Mouse (Mus musculus): ENCODE measurements at regions not wholly inside any gene's neighbourhood (a gene's known extent, or its start where the extent isn't known, plus 50 kb on each side); places are given as distances from the start of the nearest gene placed in this dataset.

GRCm38 (mm10) chr16:8993521-8994250, 163.8 kb downstream of the 1810013L24Rik start:
- no peak for TF ChIP-seq TBP (conservative IDR thresholded peaks at IDR 0.05; ENCODE audit: low read depth, low read length)
- TF ChIP-seq CTCF (conservative IDR thresholded peaks at IDR 0.05 in 1 of 2, IDR thresholded peaks at IDR 0.05 in 1 of 2; ENCODE audit: low read depth in 2 of 2, low read length in 2 of 2): no peak
- no peak for TF ChIP-seq EP300 (IDR thresholded peaks at IDR 0.05; ENCODE audit: low read length)
- no peak for TF ChIP-seq CHD2 (IDR thresholded peaks at IDR 0.05; ENCODE audit: low read length)
- TF ChIP-seq MXI1 (IDR thresholded peaks at IDR 0.05; ENCODE audit: low read depth, low read length): no peak
- no peak for TF ChIP-seq UBTF (IDR thresholded peaks at IDR 0.05; ENCODE audit: low read depth, low read length)
- TF ChIP-seq MAX (IDR thresholded peaks at IDR 0.05; ENCODE audit: low read length): no peak
- TF ChIP-seq MAFK (IDR thresholded peaks at IDR 0.05; ENCODE audit: insufficient replicate concordance, low read length): no peak
- TF ChIP-seq E2F4 (IDR thresholded peaks at IDR 0.05; ENCODE audit: insufficient replicate concordance, low read depth, low read length): no peak
- TF ChIP-seq ELF1 (IDR thresholded peaks at IDR 0.05; ENCODE audit: low read depth, low read length): no peak
- TF ChIP-seq CHD1 (IDR thresholded peaks at IDR 0.05; ENCODE audit: low read depth, low read length): no peak
- TF ChIP-seq USF1 (IDR thresholded peaks at IDR 0.05; ENCODE audit: low read depth, low read length): no peak
- TF ChIP-seq PAX5 (IDR thresholded peaks at IDR 0.05; ENCODE audit: low read length): no peak
- TF ChIP-seq GABPA (IDR thresholded peaks at IDR 0.05; ENCODE audit: insufficient replicate concordance, low read depth, low read length): no peak
- TF ChIP-seq ZC3H11A (IDR thresholded peaks at IDR 0.05; ENCODE audit: low read depth, low read length): no peak
- no peak for TF ChIP-seq SIN3A (IDR thresholded peaks at IDR 0.05; ENCODE audit: low read length)
- TF ChIP-seq ETS1 (conservative IDR thresholded peaks at IDR 0.05; ENCODE audit: low read depth, low read length): no peak
- TF ChIP-seq BHLHE40 (IDR thresholded peaks at IDR 0.05; ENCODE audit: low read depth, low read length): no peak
- no peak for TF ChIP-seq ZNF384 (IDR thresholded peaks at IDR 0.05; ENCODE audit: low read depth, low read length)
- TF ChIP-seq TCF12 (IDR thresholded peaks at IDR 0.05; ENCODE audit: low read depth, low read length): no peak
- dilution Hi-C loops (cut with MboI; ENCODE audit: extremely low pct_ligation_motif_present, extremely low pct_unique_long_range_greater_than_20kb, low sequenced_read_pairs): no loop called here

GRCm38 (mm10) chr16:8994521-8994920, 164.6 kb downstream of the 1810013L24Rik start:
- Histone ChIP-seq H3K27ac (ENCODE audit: insufficient read depth, low read depth) (no peak overlapping the region), H3K4me1 (ENCODE audit: control insufficient read depth in 1 of 2, insufficient read depth in 2 of 2) (peaks cover 0 to 8% of the 10 kb centered on the region in 2 experiments; a peak in 2 of 4 replicates), H3K36me3 (replicated peaks in 1 of 2; ENCODE audit: control insufficient read depth in 1 of 2, insufficient read depth in 1 of 2, low read length in 1 of 2) (no peaks in the 10 kb centered on the region), H3K27me3 (replicated peaks) (no peaks in the 10 kb centered on the region), H3K9ac (ENCODE audit: insufficient read depth, low read depth) (no peak overlapping the region), H3K4me3 (replicated peaks in 1 of 3; ENCODE audit: low read depth in 2 of 3, low read length in 2 of 3, poor library complexity in 1 of 3) (no peak overlapping the region), H3K9me3 (replicated peaks; ENCODE audit: low read length) (no peaks in the 10 kb centered on the region), H3K79me2 (replicated peaks; ENCODE audit: control insufficient read depth, extremely low read depth, insufficient read depth, poor library complexity, severe bottlenecking) (no peaks in the 10 kb centered on the region), H3K4me2 (ENCODE audit: insufficient read depth, low read depth, poor library complexity, severe bottlenecking) (no peak overlapping the region)
- TF ChIP-seq CHD2 (IDR thresholded peaks at IDR 0.05; ENCODE audit: low read length): no peak
- TF ChIP-seq USF1 (IDR thresholded peaks at IDR 0.05; ENCODE audit: low read depth, low read length): no peak
- TF ChIP-seq MAX (IDR thresholded peaks at IDR 0.05; ENCODE audit: low read length): no peak
- dilution Hi-C loops (cut with MboI; ENCODE audit: extremely low pct_ligation_motif_present, extremely low pct_unique_long_range_greater_than_20kb, low sequenced_read_pairs) (no loop called here), in situ Hi-C loops (cut with MboI; ENCODE audit: low pct_ligation_motif_present, low pct_unique_long_range_greater_than_20kb, low sequenced_read_pairs) (no loop called here)
- DNase-seq (ENCODE audit: extremely low read depth): no peak

More at GRCm38 (mm10) chr16:8993521-8994250, 163.8 kb downstream of the 1810013L24Rik start:
- Histone ChIP-seq H3K4me3 (replicated peaks in 1 of 3; ENCODE audit: low read depth in 2 of 3, low read length in 2 of 3, poor library complexity in 1 of 3) (no peak overlapping the region), H3K27ac (ENCODE audit: insufficient read depth, low read depth) (no peak overlapping the region), H3K4me2 (ENCODE audit: insufficient read depth, low read depth, poor library complexity, severe bottlenecking) (no peak overlapping the region), H3K4me1 (ENCODE audit: control insufficient read depth in 1 of 2, insufficient read depth in 2 of 2) (peaks cover 0 to 8% of the 10 kb centered on the region in 2 experiments; a peak in 2 of 4 replicates), H3K36me3 (replicated peaks in 1 of 2; ENCODE audit: control insufficient read depth in 1 of 2, insufficient read depth in 1 of 2, low read length in 1 of 2) (no peaks in the 10 kb centered on the region), H3K9me3 (replicated peaks; ENCODE audit: low read length) (no peaks in the 10 kb centered on the region), H3K27me3 (replicated peaks) (no peaks in the 10 kb centered on the region), H3K9ac (ENCODE audit: insufficient read depth, low read depth) (no peak overlapping the region), H3K79me2 (replicated peaks; ENCODE audit: control insufficient read depth, extremely low read depth, insufficient read depth, poor library complexity, severe bottlenecking) (no peaks in the 10 kb centered on the region)
- DNase-seq (ENCODE audit: extremely low read depth): no peak
- in situ Hi-C loops (cut with MboI; ENCODE audit: low pct_ligation_motif_present, low pct_unique_long_range_greater_than_20kb, low sequenced_read_pairs): no loop called here

Measured in CH12.LX (cell line).